Mouse (Mus musculus) neural tube, embryonic 14.5 days (tissue): Measurements from ENCODE around the gene Rftn1. TPM values are rescaled to one million over a fixed set of nuclear protein-coding genes. Genes with fewer than 3 reads are reported as not detected.

Experiments
- ATAC-seq: fragments of 200-750 bp; cut with Nextera tagmentation; 2 replicates; pipeline ENCODE4 v1.8.0; 2017; ENCODE audit warnings: low read depth, mild to moderate bottlenecking, moderate TSS enrichment, moderate library complexity
- H3K27ac ChIP-seq: fragments of 300-500 bp; sonication (generic); 2 replicates; pipeline ENCODE4 v1.5.1; 2014; ENCODE audit warnings: low read depth, mild to moderate bottlenecking, control low read depth, low read length, moderate library complexity, mixed read lengths
- H3K27me3 ChIP-seq: fragments of 300-500 bp; sonication (generic); 2 replicates; pipeline ENCODE4 v1.6.1; 2014; ENCODE audit warnings: low read length; ENCODE audit not compliant: control insufficient read depth, insufficient read depth
- H3K36me3 ChIP-seq: fragments of 300-500 bp; sonication (generic); 2 replicates; pipeline ENCODE4 v1.6.1; 2014; ENCODE audit warnings: low read length, mixed read lengths; ENCODE audit not compliant: control insufficient read depth, insufficient read depth
- H3K4me1 ChIP-seq: fragments of 300-500 bp; sonication (generic); 2 replicates; pipeline ENCODE4 v1.6.1; 2014; ENCODE audit warnings: low read length; ENCODE audit not compliant: control insufficient read depth, insufficient read depth
- H3K4me2 ChIP-seq: fragments of 300-500 bp; sonication (generic); 2 replicates; pipeline ENCODE4 v1.6.1; 2014; ENCODE audit warnings: mild to moderate bottlenecking, low read depth, low read length, control low read depth
- H3K4me3 ChIP-seq: fragments of 300-500 bp; sonication (generic); 2 replicates; pipeline ENCODE4 v1.5.1; 2014; ENCODE audit warnings: low read depth, low read length, control low read depth, mixed read lengths
- H3K9ac ChIP-seq: fragments of 300-500 bp; sonication (generic); replicated peaks from 2 replicates; pipeline ENCODE4 v1.6.1; 2014; ENCODE audit warnings: low read depth, mild to moderate bottlenecking, control low read depth, low read length, mixed read lengths
- H3K9me3 ChIP-seq: fragments of 300-500 bp; sonication (generic); 2 replicates; pipeline ENCODE4 v1.6.1; 2016; ENCODE audit warnings: low read length; ENCODE audit not compliant: control insufficient read depth
- WGBS: fragments of 180-500 bp; shearing (Covaris S2); extraction: QIAGEN DNeasy Blood & Tissue Kit; methylation state at CpG from one replicate; pipeline ENCODE4 v1.1.7; 2014; 5-methylcytosine and 5-hydroxymethylcytosine counted together
- polyA plus RNA-seq: library from polyadenylated mRNA; unstranded; fragments of >200 nt; fragmentation: Nextera tagmentation; extraction: Ambion mirVana; gene quantifications from 2 replicates; pipeline ENCODE4 v1.2.1, GENCODE M21; 2014

Gene Rftn1
- polyA plus RNA-seq, 1 experiment from 2014 or later: 20.4 TPM

DNA sequence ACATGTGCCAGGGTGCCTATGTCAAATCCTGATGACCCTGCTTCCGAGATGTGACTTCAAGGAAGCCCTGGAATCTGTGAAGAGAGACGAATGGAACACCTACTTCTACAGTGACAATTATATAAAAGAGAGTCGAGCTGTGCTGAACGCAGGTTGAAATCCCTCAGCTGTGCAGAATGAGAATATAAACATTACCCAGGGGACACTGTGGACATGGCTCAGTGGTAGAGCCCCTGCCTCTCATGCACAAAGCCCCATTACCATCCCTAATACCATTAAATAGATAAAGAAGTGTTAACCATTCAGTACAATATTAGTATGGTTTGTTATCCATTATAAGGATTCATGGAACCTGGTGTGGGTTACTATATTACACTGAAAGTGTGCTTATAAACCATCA lies 7.2 kb downstream of the Rftn1 start:
- Histone ChIP-seq H3K4me1 (no peaks in the 10 kb centered on the region), H3K9me3 (no peaks in the 10 kb centered on the region), H3K27me3 (no peaks in the 10 kb centered on the region), H3K9ac (no peak overlapping the region), H3K4me2 (no peak overlapping the region), H3K27ac (no peak overlapping the region), H3K4me3 (no peak overlapping the region), H3K36me3 (no peaks in the 10 kb centered on the region)
- WGBS: 40% methylated on average over 4 of the region's 4 CpGs
- ATAC-seq: peak; percentile 57; the same call in 1 of the 2 replicates

DNA sequence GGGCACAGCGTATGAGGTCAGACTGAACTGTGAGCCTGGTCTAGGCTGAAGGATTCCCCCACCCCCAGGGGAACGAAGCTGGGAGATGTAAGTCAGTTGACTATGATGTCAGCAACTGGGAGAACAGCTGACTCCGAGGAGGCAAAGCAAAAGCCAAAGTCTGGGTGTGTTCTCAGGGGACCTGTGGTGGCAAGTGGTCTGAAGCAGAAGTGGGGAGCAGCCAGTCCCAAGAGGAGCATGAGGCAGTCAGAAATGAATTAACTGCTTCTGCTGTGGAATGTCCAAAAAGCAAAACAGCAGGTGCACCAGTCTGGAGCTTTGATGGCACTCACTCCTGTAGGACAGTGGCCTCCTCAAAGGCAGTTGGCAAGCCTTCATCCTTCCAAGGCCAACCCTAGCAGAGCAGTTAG lies 7.9 kb downstream of the Rftn1 start:
- Histone ChIP-seq H3K4me3 (no peak overlapping the region), H3K9ac (no peak overlapping the region), H3K27ac (no peak overlapping the region), H3K27me3 (no peaks in the 10 kb centered on the region), H3K4me1 (no peaks in the 10 kb centered on the region), H3K9me3 (no peaks in the 10 kb centered on the region), H3K4me2 (no peak overlapping the region), H3K36me3 (no peaks in the 10 kb centered on the region)
- 67% methylated on average over 3 of the region's 3 CpGs for WGBS
- ATAC-seq: no peak

DNA sequence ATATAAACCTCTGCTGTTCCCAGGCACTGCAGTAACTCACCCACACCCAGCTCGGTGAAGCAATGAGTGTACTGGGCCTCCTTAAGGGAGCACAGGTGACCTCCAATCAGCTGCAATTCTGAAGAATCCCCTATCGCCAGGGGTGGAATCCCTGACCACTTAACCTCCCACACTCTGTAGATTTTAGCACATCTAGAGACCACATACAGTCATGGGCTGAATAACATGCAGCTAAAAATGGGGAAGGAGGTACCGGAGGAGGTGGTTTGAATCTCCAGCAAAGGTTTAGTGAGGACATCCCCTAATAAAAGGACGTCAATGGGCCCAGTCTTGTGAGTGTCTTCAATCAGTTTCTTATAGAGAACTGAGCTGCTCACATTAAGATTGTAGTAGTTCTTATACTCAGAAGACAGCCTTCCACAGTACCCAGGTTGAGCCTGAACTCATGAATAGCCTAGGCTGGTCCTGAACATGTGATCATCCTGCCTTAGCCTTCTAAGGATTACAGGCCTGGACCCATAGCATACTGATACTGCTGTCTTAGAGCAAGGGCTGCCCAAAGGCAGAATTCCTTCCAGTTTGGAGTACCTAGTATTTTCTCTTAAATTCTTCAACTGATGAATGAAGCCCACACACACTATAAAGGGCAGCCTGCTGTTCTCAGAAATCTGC lies 9.4 kb downstream of the Rftn1 start:
- Histone ChIP-seq H3K27ac (no peak overlapping the region), H3K4me3 (no peak overlapping the region), H3K4me2 (no peak overlapping the region), H3K9ac (no peak overlapping the region), H3K27me3 (no peaks in the 10 kb centered on the region), H3K36me3 (no peaks in the 10 kb centered on the region), H3K4me1 (no peaks in the 10 kb centered on the region), H3K9me3 (no peaks in the 10 kb centered on the region)
- no peak for ATAC-seq
- 90% methylated on average over 4 of the region's 4 CpGs for WGBS

DNA sequence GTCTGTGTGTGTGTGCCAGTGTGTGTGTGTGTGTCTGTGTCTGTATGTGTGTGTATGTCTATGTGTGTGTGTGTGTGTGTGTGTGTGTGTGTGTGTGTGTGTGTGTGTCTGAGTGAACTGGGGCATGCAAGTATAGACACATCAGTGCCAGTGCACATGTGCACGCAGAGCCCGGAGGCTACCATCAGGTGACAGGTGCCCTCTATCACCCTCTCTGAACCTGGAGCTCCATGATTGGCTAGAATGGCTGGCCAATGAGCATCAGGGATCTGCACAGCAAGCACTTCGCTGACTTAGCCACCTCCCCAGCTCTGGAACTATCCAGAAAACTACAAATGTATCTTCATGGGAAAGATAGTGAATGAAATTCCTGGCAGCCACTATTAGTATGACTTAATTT lies 16.7 kb downstream of the Rftn1 start:
- H3K27me3 ChIP-seq: no peaks in the 10 kb centered on the region
- H3K27ac ChIP-seq: no peak overlapping the region
- WGBS: 95% methylated on average over 3 of the region's 3 CpGs
- ATAC-seq: no peak
- no peak overlapping the region for H3K4me2 ChIP-seq
- H3K36me3 ChIP-seq: no peaks in the 10 kb centered on the region
- H3K9me3 ChIP-seq: no peaks in the 10 kb centered on the region
- H3K9ac ChIP-seq: no peak overlapping the region
- no peak overlapping the region for H3K4me3 ChIP-seq
- H3K4me1 ChIP-seq: no peaks in the 10 kb centered on the region

DNA sequence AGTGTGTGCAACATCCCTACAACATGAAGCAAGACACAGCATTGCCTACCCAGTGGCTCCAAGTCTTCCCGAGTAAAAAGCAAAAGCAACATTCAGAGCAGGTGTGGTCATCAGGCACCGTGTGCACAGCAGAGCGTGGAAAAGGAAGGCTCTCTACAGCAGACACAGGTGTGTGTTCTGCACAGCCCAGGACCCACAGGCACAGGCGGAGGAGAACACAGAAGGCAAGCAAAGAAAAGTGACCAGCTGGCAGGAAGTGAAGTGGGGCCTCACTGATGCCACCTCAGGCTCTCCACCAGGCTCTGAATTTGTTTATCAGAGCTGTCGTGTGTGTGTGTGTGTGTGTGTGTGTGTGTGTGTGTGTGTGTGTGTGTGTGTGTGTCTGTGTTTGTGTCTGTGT lies 17.1 kb downstream of the Rftn1 start:
- Histone ChIP-seq H3K4me2 (no peak overlapping the region), H3K9me3 (no peaks in the 10 kb centered on the region), H3K27me3 (no peaks in the 10 kb centered on the region), H3K9ac (no peak overlapping the region), H3K36me3 (no peaks in the 10 kb centered on the region), H3K4me3 (no peak overlapping the region), H3K27ac (no peak overlapping the region), H3K4me1 (no peaks in the 10 kb centered on the region)
- ATAC-seq: peak; percentile 50; the same call in 1 of the 2 replicates
- 95% methylated on average over 5 of the region's 5 CpGs for WGBS

DNA sequence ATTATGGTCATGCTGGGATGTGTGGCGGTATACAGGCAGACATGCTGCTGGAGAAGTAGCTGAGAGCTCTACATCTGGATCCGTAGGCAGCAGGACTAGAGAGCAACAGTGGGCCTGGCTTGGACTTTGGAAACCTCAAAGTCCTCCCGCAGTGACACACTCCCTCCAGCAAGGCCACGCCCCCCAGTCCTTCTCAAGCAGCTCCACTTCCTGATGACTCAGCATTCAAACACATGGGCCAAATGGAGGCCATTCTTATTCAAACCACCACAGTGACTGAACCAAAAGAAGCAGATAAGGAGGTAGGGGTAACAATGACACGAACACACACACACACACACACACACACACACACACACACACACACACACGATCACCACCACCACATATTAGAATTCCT lies 17.7 kb downstream of the Rftn1 start:
- H3K36me3 ChIP-seq: no peaks in the 10 kb centered on the region
- no peak for ATAC-seq
- no peaks in the 10 kb centered on the region for H3K4me1 ChIP-seq
- no peaks in the 10 kb centered on the region for H3K27me3 ChIP-seq
- no peak overlapping the region for H3K9ac ChIP-seq
- no peak overlapping the region for H3K4me2 ChIP-seq
- no peaks in the 10 kb centered on the region for H3K9me3 ChIP-seq
- H3K27ac ChIP-seq: no peak overlapping the region
- no peak overlapping the region for H3K4me3 ChIP-seq
- WGBS: 93% methylated on average over 6 of the region's 6 CpGs

DNA sequence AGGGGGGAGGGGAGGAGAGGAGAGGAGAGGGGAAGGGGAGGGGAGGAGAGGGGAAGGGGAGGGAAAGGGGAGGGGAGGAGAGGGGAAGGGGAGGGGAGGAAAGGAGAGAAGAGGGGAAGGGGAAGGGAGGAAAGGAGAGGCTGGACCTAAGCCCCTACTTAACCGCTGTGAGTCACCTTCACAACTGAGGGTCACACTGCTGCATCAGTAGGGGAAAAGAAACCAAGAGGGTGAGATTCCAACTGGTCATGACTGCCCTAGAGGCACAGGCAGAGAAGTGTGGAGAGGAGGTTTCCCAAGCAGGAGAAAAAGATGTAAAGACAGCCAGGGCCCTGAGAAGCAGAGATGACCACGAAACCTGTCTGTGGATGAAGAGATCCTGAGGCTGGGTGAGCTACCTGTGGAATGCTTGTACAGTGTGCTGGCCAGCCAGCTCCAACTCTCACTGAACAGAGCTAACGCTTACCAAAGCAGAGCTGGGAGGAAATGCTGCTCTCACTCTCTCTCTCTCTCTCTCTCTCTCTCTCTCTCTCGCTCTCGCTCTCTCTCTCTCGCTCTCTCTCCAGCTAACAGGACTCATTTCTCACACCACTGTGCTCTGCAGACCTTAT lies 19.4 kb downstream of the Rftn1 start:
- Histone ChIP-seq H3K27ac (no peak overlapping the region), H3K4me3 (no peak overlapping the region), H3K4me2 (no peak overlapping the region), H3K36me3 (no peaks in the 10 kb centered on the region), H3K27me3 (no peaks in the 10 kb centered on the region), H3K9ac (no peak overlapping the region), H3K4me1 (no peaks in the 10 kb centered on the region), H3K9me3 (no peaks in the 10 kb centered on the region)
- 73% methylated on average over 6 of the region's 6 CpGs for WGBS
- ATAC-seq: no peak

DNA sequence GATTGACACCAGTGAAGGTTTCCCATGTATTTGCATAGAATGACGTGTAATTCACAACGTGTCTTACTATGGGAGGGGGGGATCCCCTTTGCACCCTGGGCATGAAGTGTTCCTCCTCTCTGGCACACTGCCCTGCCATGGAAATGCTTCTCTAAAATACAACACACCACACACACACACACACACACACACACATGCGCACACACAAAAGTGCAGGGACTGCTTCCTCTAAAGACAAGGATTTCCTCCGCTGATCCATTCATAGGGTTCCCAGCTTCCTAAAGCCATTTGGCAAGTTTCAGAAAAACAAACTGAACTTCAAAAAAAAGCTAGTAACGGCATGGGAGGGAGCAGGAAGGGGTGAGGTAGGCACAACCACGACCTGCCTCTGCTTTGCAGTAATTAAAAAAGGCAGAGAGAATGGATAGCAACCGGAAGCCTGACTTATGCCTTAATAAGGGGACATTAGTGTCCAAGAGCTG lies 20.5 kb downstream of the Rftn1 start:
- Histone ChIP-seq H3K27me3 (no peaks in the 10 kb centered on the region), H3K4me1 (no peaks in the 10 kb centered on the region), H3K4me3 (no peak overlapping the region), H3K27ac (no peak overlapping the region), H3K4me2 (no peak overlapping the region), H3K36me3 (no peaks in the 10 kb centered on the region), H3K9me3 (no peaks in the 10 kb centered on the region), H3K9ac (no peak overlapping the region)
- no peak for ATAC-seq
- 64% methylated on average over 7 of the region's 7 CpGs for WGBS

DNA sequence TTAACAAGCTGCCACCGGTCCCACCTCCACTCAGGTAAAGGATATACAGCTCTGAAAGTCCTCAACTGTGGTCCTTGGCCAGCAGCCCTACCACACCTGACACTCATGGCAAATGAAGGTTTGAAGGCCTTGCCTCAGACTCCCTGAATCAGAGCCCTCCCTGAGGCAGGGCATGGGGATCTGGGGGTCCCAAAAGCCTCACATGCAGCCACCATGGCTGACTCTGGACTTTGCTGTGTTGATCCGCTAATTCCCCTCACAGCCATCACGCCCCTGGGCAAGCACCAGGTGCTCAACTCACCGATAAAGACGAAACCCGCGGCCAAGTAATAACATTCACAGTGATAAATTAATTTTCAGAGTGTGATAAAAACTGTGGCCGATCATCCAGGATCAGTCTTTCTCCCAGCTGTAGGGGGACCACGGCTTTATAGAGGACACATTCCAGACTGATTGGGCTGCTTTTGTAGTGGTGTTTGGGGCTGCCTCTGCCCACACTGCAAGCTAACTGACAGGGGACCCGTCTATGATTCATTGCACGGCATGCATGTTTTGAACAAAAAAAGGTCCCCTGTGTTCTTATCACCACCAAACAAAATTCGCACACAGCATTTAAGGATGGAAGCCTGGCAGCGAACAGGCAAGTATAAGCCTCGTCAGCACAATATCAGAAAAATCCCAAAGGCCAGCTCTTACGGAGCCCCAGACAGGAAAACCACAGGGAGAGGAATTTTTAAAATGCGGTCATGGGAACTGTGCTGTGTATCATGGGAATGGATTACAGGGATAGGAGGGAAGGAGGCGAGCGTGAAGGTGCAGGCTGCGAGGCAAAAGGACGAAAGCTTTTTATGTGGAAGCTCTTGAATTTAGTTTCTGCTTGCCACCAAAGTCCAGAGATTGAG lies 29.3 kb downstream of the Rftn1 start:
- Histone ChIP-seq H3K4me1 (peaks cover 9% of the 10 kb centered on the region; the same call in 1 of the 2 replicates), H3K27ac (no peak overlapping the region), H3K36me3 (no peaks in the 10 kb centered on the region), H3K9me3 (no peaks in the 10 kb centered on the region), H3K9ac (no peak overlapping the region), H3K4me3 (no peak overlapping the region), H3K27me3 (no peaks in the 10 kb centered on the region), H3K4me2 (no peak overlapping the region)
- peak; percentile 60; the same call in 1 of the 2 replicates for ATAC-seq
- WGBS: 61% methylated on average over 20 of the region's 20 CpGs
